Mouse (Mus musculus): Measurements from ENCODE around the gene Ntmt1. TPM values are rescaled to one million over a fixed set of nuclear protein-coding genes. Genes with fewer than 3 reads are reported as not detected.

The Ntmt1 gene
- polyA plus RNA-seq, 1 experiment from 2014 or later, result 110 TPM

DNA sequence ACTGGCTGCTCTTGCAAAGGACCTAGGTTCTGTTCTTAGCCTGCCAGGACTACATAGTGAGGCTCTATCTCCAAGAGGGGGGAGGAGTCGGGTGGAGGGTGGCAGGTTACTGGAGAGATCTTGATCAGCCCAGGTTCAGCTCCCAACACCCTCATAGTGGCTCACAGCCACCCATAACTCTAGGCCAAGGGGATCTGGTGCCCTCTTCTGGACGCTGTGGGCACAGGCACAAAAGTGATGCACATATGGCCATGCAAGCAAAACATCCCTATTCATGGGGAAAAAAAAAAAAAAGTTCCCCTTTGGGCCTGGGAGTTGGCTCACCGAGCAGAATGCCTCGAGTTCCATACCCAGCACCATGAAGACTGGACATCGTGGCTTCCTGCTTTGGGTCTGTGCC, 21.7 kb downstream of the Ntmt1 start:
- no peak for ATAC-seq (ENCODE audit: low FRiP score, low read depth)
- 39% methylated on average over 5 of the region's 5 CpGs for WGBS
- Histone ChIP-seq H3K27me3 (no peaks in the 10 kb centered on the region), H3K4me2 (replicated peaks) (no peak overlapping the region), H3K9ac (replicated peaks) (no peak overlapping the region), H3K27ac (replicated peaks) (no peak overlapping the region), H3K4me3 (no peak overlapping the region), H3K36me3 (peaks cover 22% of the 10 kb centered on the region), H3K9me3 (no peaks in the 10 kb centered on the region), H3K4me1 (peaks cover 16% of the 10 kb centered on the region)

DNA sequence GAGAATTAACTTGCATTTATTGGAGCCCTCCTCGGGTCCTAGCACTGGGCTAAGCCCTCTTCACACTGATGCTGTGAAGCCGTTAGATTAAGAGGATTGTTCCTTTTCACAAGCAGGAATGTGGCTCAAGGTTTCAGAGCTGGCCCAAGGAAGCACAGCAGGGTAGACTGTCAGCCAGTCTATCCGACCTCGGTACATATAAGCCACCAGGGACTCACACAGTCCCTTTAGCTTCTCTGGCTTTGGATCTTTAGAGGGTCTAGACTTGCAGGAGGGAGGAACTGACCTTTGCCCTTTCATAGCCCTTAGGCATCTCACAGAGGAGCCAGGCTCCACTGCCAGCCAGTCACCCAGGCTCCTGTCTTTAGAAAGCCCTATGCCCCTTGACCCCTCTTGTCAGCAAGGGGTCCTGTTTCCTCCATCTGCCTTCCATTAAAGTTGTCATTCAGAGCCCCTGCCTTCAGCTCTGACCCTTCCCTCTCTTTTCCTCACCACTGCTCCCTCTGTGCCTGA, 22.7 kb downstream of the Ntmt1 start, which contains the start of gene Asb6:
TSS of gene Asb6 (minus strand) at position 51 of the 513 bp plus-strand sequence.
- no peak within 1 kb of the TSS for H3K9ac ChIP-seq (replicated peaks)
- peaks cover 16% of the 10 kb centered on the region for H3K4me1 ChIP-seq
- no peak within 1 kb of the TSS for H3K4me3 ChIP-seq
- H3K27ac ChIP-seq (replicated peaks), result no peak within 1 kb of the TSS
- no peak within 1 kb of the TSS for H3K4me2 ChIP-seq (replicated peaks)
- no peaks in the 10 kb centered on the region for H3K27me3 ChIP-seq
- no peak for ATAC-seq (ENCODE audit: low FRiP score, low read depth)
- 12% methylated on average over 4 of the region's 4 CpGs for WGBS
- H3K36me3 ChIP-seq, result peaks cover 12% of the 10 kb centered on the region
- no peaks in the 10 kb centered on the region for H3K9me3 ChIP-seq

DNA sequence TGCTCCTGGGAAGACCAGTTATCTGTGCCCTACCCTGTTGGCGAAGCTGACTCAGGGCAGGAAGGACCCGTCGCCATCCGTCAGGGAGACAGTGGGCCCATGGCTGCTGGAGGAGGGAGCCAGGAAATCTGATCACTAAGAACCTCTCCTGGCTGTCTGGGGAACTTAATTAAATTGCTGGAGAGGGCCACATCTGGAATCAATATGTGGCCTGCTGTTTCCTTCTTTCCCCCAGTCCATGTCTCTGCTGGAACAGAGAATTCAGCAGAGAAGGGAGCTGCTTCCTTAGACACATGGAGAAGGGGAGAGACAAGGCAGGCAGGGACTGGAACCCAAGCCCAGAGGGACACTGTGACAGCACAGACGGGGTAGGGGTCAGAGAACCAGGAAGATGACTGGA, 26.0 kb downstream of the Ntmt1 start:
- no peaks in the 10 kb centered on the region for H3K27me3 ChIP-seq
- no peak overlapping the region for H3K27ac ChIP-seq (replicated peaks)
- H3K4me1 ChIP-seq, result peaks cover 11% of the 10 kb centered on the region
- no peaks in the 10 kb centered on the region for H3K36me3 ChIP-seq
- H3K9me3 ChIP-seq, result no peaks in the 10 kb centered on the region
- no peak for ATAC-seq (ENCODE audit: low FRiP score, low read depth)
- no peak overlapping the region for H3K4me2 ChIP-seq (replicated peaks)
- 64% methylated on average over 5 of the region's 5 CpGs for WGBS
- H3K4me3 ChIP-seq, result no peak overlapping the region
- no peak overlapping the region for H3K9ac ChIP-seq (replicated peaks)

DNA sequence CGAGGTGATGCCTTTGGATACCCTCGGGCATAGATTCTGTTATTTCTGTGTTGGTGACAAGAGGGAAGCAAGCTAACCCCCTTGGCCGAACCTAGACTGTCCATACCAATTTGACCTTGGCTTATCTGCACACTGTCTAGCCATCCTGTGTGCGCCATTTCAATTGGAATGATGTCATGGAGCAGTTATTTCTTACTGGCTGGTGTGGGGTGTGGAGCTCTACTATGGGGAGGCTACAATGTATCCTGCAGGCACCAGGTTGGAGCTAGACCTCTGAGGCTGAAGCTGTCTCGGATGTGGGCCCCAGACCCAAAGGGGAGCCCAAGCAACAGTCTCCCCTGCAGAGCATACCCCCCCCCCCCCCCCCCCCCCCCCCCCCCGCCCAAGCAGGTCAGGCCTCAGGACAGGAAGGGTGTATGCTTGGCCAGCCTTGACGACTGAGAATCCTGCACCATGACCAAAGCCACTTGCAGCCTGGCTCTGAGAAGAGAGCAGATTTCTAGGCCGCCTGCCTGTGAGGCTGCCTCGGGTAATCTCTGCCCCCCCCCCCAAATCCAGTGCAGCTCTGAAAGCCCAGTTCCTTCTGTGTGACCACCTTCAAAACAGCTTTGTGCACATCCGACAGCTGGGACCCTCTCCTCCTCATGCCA, 26.9 kb downstream of the Ntmt1 start, which contains the start of gene Prrx2:
TSS of gene Prrx2 (plus strand) at position 600 of the 650 bp plus-strand sequence.
- H3K4me1 ChIP-seq, result peaks cover 11% of the 10 kb centered on the region
- H3K27me3 ChIP-seq, result no peaks in the 10 kb centered on the region
- WGBS, result 70% methylated on average over 9 of the region's 10 CpGs
- no peaks in the 10 kb centered on the region for H3K9me3 ChIP-seq
- no peak within 1 kb of the TSS for H3K27ac ChIP-seq (replicated peaks)
- no peak within 1 kb of the TSS for H3K9ac ChIP-seq (replicated peaks)
- H3K4me3 ChIP-seq, result no peak within 1 kb of the TSS
- no peaks in the 10 kb centered on the region for H3K36me3 ChIP-seq
- no peak for ATAC-seq (ENCODE audit: low FRiP score, low read depth)
- no peak within 1 kb of the TSS for H3K4me2 ChIP-seq (replicated peaks)

DNA sequence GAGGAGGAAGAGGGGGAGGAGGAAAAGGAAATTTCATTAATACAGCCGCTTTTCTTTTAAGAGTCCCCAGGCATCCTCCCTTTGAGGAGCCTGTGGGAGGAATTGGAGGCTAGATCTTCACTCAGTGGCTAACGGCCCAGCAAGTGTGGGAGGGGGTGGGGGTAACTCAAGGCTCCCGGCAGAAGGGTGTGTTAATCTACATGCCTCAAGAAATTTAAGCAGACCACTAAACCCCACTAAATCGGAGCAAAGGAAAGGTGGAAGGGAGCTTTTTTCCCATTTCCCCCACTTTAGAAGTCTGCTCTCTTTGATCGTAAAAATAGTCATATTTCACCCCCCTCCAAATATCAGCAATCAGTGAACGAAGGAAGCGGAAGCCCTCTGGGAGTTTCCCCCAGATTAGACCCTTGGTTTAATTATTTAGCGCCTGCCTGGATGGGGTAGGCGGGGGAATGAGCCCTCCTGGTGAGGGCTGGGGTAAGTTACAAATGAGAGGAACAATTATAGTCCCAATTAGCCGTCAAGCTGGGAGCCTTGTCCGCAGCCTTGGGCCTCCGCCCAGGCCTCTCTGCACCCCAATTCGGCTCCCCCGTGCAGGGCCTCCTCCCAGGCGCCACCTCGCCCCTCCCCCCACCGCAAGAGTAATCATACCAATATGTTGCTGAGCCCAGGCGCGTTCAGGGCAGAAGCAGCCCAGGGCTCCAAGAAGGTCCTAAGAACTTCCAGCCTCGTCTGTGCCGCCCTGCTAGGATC, 28.8 kb downstream of the Ntmt1 start:
- ATAC-seq (ENCODE audit: low FRiP score, low read depth), result no peak
- Histone ChIP-seq H3K4me2 (replicated peaks) (no peak overlapping the region), H3K36me3 (no peaks in the 10 kb centered on the region), H3K4me3 (no peak overlapping the region), H3K9ac (replicated peaks) (peak overlapping the region; percentile 41; the same call in 1 of the 2 replicates), H3K9me3 (no peaks in the 10 kb centered on the region), H3K27me3 (no peaks in the 10 kb centered on the region), H3K4me1 (peaks cover 11% of the 10 kb centered on the region), H3K27ac (replicated peaks) (no peak overlapping the region)
- WGBS, result 16% methylated on average over 21 of the region's 21 CpGs

DNA sequence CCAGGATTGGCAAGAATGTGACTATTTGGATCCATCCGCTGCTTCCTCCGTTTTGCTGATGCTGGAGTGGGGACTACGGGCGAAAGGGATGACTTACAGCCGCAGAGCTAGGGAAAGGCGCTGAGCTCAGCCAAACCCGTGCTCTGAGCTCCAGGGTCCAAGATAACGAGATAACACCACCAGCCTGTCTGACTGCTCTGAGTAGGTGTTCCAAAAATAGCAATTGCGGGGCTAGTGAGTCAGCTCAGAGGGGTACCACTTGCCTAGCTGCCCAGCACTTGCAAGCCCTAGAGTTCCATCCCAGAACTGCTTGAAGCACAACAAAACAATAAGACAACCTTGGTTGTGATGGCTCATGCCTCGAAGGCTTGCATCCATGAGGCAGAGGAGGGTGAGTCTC, 35.0 kb downstream of the Ntmt1 start:
- 64% methylated on average over 10 of the region's 10 CpGs for WGBS
- Histone ChIP-seq H3K27me3 (peaks cover 42% of the 10 kb centered on the region), H3K4me3 (no peak overlapping the region), H3K9ac (replicated peaks) (no peak overlapping the region), H3K4me1 (peaks cover 15% of the 10 kb centered on the region), H3K4me2 (replicated peaks) (no peak overlapping the region), H3K9me3 (no peaks in the 10 kb centered on the region), H3K36me3 (no peaks in the 10 kb centered on the region), H3K27ac (replicated peaks) (no peak overlapping the region)
- no peak for ATAC-seq (ENCODE audit: low FRiP score, low read depth)

DNA sequence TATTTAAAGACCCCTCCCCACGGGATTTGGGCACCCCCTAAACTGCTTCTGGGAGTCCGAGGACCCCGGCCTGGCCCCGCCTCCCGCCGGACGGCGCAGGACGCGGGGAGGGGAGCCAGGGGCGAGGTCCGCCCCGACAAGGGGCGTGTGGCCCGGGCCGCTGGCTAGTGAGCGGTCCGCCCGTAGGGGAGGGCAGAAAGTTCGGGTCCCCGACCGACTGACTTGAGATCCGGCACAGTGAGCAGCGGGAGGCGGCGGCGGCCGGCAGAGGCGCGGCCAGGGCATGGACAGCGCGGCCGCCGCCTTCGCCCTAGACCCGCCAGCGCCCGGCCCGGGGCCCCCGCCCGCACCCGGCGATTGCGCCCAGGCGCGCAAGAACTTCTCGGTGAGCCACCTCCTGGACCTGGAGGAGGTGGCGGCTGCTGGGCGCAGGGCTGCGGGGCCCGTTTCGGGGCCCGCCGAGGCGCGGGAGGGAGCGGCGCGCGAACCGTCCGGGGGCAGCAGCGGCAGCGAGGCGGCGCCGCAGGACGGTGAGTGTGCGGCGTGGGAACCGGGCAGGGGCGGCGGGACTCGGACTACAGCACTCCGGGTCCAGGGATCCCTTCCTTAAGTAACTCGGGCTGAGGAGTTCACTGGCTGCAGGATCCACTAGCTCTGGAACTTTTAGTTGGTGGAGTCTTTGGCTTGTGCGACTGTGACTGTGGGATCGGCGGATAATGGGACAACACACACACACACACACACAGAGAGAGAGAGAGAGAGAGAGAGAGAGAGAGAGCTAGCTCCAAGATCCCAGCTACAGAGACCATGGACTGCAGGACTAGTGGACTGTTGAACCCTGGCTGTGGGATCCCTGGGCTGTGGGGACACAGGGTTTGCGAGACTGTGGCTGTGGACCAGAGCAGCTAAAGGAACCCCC, 37.8 kb downstream of the Ntmt1 start:
- under 1% methylated on average over 56 of the region's 80 CpGs for WGBS
- peak overlapping the region; percentile 52 for H3K4me3 ChIP-seq
- peaks cover 15% of the 10 kb centered on the region for H3K4me1 ChIP-seq
- peaks cover 49% of the 10 kb centered on the region for H3K27me3 ChIP-seq
- H3K27ac ChIP-seq (replicated peaks), result no peak overlapping the region
- H3K9me3 ChIP-seq, result no peaks in the 10 kb centered on the region
- H3K36me3 ChIP-seq, result no peaks in the 10 kb centered on the region
- peak overlapping the region; percentile 54 for H3K9ac ChIP-seq (replicated peaks)
- ATAC-seq (ENCODE audit: low FRiP score, low read depth), result no peak
- peak overlapping the region; percentile 79 for H3K4me2 ChIP-seq (replicated peaks)

DNA sequence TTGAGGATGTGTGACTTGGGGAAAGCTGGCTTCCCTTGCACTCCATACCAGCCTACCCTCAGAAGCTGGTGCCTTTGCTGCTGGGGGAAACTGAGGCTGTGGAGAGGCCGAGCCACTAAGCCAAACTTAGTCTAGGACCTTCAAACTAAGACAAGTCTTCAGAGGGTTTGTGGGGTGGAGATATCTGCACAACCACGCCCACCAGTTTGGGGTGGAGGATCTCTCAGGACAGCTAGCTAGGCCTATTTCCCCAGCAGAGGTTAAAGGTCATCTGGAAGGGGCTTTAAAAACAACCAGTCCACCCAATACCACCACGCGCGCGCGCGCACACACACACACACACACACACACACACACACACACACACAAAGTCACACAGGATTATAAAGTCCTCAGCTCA, 38.6 kb downstream of the Ntmt1 start:
- H3K36me3 ChIP-seq, result no peaks in the 10 kb centered on the region
- no peaks in the 10 kb centered on the region for H3K9me3 ChIP-seq
- no peak overlapping the region for H3K4me3 ChIP-seq
- no peak overlapping the region for H3K9ac ChIP-seq (replicated peaks)
- WGBS, result 82% methylated on average over 8 of the region's 8 CpGs
- H3K4me1 ChIP-seq, result peaks cover 15% of the 10 kb centered on the region
- ATAC-seq (ENCODE audit: low FRiP score, low read depth), result no peak
- peak overlapping the region; percentile 79; the same call in 1 of the 2 replicates for H3K4me2 ChIP-seq (replicated peaks)
- no peak overlapping the region for H3K27ac ChIP-seq (replicated peaks)
- peaks cover 49% of the 10 kb centered on the region for H3K27me3 ChIP-seq

DNA sequence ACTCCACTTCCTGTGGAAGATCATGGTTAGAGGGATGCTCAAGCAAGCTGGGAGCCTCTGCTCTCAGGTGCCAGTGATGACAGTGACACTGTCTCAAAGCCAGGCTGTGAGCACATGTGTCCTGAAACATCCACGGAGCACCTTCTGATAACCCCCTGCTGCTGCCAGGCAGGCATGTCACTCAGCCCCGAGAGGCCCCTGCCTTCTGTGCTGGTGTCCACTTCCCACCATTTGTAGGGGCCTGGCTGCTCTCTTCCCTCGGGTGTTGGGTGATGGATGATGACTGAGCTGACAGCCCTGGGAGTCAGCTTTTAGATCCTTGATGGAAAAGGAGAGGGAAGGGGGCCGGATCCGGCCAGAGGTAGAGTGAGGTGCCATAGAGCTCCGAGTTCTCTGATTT, 39.1 kb downstream of the Ntmt1 start:
- H3K27me3 ChIP-seq, result peaks cover 49% of the 10 kb centered on the region
- 54% methylated on average over 6 of the region's 6 CpGs for WGBS
- no peaks in the 10 kb centered on the region for H3K36me3 ChIP-seq
- H3K4me1 ChIP-seq, result peaks cover 15% of the 10 kb centered on the region
- H3K9me3 ChIP-seq, result no peaks in the 10 kb centered on the region
- H3K4me3 ChIP-seq, result 0 out of 2 replicates have a peak overlapping the region, but pooled peaks have one; percentile 3
- no peak for ATAC-seq (ENCODE audit: low FRiP score, low read depth)
- no peak overlapping the region for H3K9ac ChIP-seq (replicated peaks)
- no peak overlapping the region for H3K27ac ChIP-seq (replicated peaks)
- no peak overlapping the region for H3K4me2 ChIP-seq (replicated peaks)

DNA sequence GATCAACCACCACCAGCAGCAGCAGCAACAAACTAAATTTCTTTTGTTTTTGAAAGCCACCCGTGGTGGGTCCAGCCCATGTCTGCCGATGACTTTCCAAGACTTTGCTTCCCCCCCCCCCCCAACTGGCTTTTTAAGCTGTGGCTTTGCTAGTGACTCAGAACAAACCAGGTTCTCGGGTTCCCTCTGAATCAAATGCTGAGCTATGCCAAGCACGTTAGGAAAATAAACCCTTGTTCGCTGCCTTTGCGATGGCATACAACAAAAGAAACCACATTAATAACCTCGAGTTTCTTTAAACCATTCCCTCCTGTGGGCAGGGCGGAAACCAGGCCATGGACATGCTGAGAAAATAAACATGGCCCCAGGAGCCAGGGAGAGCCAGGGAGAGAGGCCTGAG, 40.6 kb downstream of the Ntmt1 start:
- Histone ChIP-seq H3K4me3 (no peak overlapping the region), H3K4me2 (replicated peaks) (no peak overlapping the region), H3K36me3 (no peaks in the 10 kb centered on the region), H3K27me3 (peaks cover 47% of the 10 kb centered on the region), H3K4me1 (peaks cover 26% of the 10 kb centered on the region), H3K9ac (replicated peaks) (no peak overlapping the region), H3K27ac (replicated peaks) (no peak overlapping the region), H3K9me3 (no peaks in the 10 kb centered on the region)
- ATAC-seq (ENCODE audit: low FRiP score, low read depth), result no peak
- 65% methylated on average over 8 of the region's 8 CpGs for WGBS

DNA sequence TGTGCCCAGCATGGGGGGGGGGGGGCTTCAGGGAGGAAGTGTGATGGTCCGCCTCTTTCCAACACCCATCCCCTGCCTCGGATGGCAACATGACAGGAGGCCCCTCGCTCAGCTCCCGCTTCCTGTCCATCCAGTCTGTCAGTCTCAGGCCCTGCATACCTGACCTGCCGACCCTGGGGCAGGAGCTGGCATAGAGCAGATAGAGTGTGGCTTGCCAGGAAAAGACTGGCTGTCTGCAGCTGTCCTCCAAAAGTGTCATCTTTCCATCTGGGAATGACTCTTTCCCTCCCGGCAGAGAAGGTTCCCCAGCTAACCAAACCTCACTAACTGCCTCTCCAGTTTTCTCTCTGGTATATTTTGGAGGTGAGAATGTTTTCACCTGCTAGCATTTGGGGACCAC, 43.0 kb downstream of the Ntmt1 start:
- no peak overlapping the region for H3K27ac ChIP-seq (replicated peaks)
- ATAC-seq (ENCODE audit: low FRiP score, low read depth), result no peak
- WGBS, result 71% methylated on average over 6 of the region's 6 CpGs
- no peaks in the 10 kb centered on the region for H3K36me3 ChIP-seq
- H3K27me3 ChIP-seq, result peaks cover 25% of the 10 kb centered on the region
- H3K9ac ChIP-seq (replicated peaks), result no peak overlapping the region
- H3K4me1 ChIP-seq, result peaks cover 22% of the 10 kb centered on the region
- H3K9me3 ChIP-seq, result no peaks in the 10 kb centered on the region
- H3K4me2 ChIP-seq (replicated peaks), result no peak overlapping the region
- no peak overlapping the region for H3K4me3 ChIP-seq
